Mouse (Mus musculus): ENCODE results near the gene Lrrc46.

DNA sequence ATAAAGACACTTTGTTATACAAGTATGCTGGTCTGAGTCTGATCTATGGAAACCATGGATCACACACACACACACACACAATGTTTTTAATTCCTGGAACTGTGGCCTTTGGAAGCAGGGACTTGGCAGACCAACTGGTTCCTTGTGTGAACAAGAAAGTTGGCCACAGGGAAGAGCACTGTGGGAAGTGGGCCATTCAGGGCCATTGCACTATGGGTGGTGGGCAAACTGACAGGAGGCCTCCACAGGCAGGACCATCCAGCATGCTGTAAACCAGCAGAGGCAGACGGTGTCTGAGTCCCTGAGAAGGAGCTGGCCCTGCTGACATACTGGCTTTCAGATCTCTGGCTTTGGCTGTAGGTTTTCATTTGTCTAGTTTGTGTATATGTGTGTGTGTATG lies 28.1 kb upstream of the Lrrc46 start:
- no peak for TF ChIP-seq POLR2A (IDR thresholded peaks at IDR 0.05; ENCODE audit: insufficient read depth, low read length)
- TF ChIP-seq CTCF (IDR thresholded peaks at IDR 0.05; ENCODE audit: low read depth, low read length): no peak

Measured in ES-Bruce4 (cell line).